Mouse (Mus musculus): ENCODE data around the gene 1700057G04Rik. TPM values are rescaled to one million over a fixed set of nuclear protein-coding genes. Genes with fewer than 3 reads are reported as not detected.

The 1700057G04Rik gene
- polyA plus RNA-seq, 1 experiment from 2014 or later = not detected

DNA sequence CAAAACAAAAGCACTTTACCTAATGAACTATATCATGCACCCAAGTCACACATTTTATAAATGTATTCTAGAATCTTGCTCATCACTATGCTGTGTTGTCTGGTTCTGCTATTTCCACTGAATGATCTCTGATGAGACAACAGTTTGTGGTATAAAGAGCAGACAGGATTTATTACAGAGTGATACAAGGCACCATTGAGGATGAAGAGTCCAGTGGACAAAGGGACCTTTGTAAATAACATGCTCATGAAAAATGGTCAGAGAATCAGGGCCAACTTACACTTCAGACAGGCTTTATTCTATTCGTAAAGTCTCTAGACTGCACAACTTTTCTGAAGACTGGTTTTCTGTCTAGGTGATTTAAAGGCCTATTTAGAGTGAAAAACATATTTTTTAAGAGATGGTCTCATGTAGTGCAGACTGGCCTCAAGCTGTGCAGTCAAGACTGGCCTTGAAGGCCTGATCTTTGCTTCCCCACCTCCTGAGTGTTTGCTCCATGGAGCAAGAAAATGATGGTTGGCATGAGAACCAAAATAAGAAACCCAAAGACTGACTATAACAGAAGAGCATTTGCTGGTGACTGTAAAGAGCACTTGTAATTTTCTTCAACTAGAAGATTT lies 51.6 kb downstream of the 1700057G04Rik start:
- no peaks in the 10 kb centered on the region for H3K4me1 ChIP-seq (replicated peaks)
- H3K9me3 ChIP-seq (replicated peaks) = no peaks in the 10 kb centered on the region
- ATAC-seq (ENCODE audit: low read depth) (no peak), DNase-seq (no peak)
- no peaks in the 10 kb centered on the region for H3K36me3 ChIP-seq
- H3K27ac ChIP-seq = no peak overlapping the region
- H3K27me3 ChIP-seq = no peaks in the 10 kb centered on the region
- H3K4me3 ChIP-seq (replicated peaks) = no peak overlapping the region
- WGBS (ENCODE audit: insufficient replicate concordance) = 67% methylated on average over 1 of the region's 1 CpGs
- H3K4me2 ChIP-seq = no peak overlapping the region
- H3K9ac ChIP-seq = no peak overlapping the region

GRCm38 (mm10) chr9:92363478-92363877 lies 54.3 kb downstream of the 1700057G04Rik start:
- Histone ChIP-seq H3K36me3 (no peaks in the 10 kb centered on the region), H3K9ac (no peak overlapping the region), H3K27ac (no peak overlapping the region), H3K27me3 (no peaks in the 10 kb centered on the region), H3K4me2 (no peak overlapping the region), H3K4me1 (replicated peaks) (no peaks in the 10 kb centered on the region), H3K4me3 (replicated peaks) (no peak overlapping the region), H3K9me3 (replicated peaks) (no peaks in the 10 kb centered on the region)
- ATAC-seq (ENCODE audit: low read depth) (no peak), DNase-seq (no peak)
- 59% methylated on average over 2 of the region's 2 CpGs for WGBS (ENCODE audit: insufficient replicate concordance)

- Histone ChIP-seq H3K27ac (no peak overlapping the region), H3K4me1 (replicated peaks) (no peaks in the 10 kb centered on the region), H3K9ac (no peak overlapping the region), H3K4me3 (replicated peaks) (no peak overlapping the region), H3K9me3 (replicated peaks) (no peaks in the 10 kb centered on the region), H3K36me3 (no peaks in the 10 kb centered on the region), H3K4me2 (no peak overlapping the region), H3K27me3 (no peaks in the 10 kb centered on the region)
- no peak for ATAC-seq (ENCODE audit: low read depth)
- DNase-seq = no peak
These were observed 59.7 kb downstream of the 1700057G04Rik start for GRCm38 (mm10) chr9:92368920-92369319.

DNA sequence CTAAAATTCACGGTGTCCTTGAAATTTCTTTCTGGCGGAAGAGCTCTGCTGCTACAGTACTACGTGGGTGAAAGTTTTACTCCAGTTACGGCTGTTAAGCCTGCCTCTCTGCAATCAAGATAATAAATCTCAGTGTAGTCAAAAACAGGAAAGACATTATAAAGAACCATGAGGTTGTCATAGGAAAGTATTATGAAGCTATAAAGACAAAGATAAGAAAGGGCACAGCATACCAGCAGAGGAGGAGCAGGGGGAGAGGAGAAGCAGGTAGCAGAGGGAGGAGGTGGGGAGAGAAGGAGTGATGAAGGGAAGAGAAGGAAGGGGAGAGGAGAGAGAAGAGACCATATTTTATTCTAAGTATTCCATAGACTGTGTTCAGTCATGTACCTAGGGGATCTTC lies 64.7 kb downstream of the 1700057G04Rik start:
- ATAC-seq (ENCODE audit: low read depth) = no peak
- no peak overlapping the region for H3K4me3 ChIP-seq (replicated peaks)
- no peak overlapping the region for H3K9ac ChIP-seq
- no peak for DNase-seq
- WGBS (ENCODE audit: insufficient replicate concordance) = 48% methylated on average over 4 of the region's 4 CpGs
- no peaks in the 10 kb centered on the region for H3K27me3 ChIP-seq
- H3K9me3 ChIP-seq (replicated peaks) = no peaks in the 10 kb centered on the region
- no peak overlapping the region for H3K4me2 ChIP-seq
- no peak overlapping the region for H3K27ac ChIP-seq
- no peaks in the 10 kb centered on the region for H3K4me1 ChIP-seq (replicated peaks)
- H3K36me3 ChIP-seq = no peaks in the 10 kb centered on the region

DNA sequence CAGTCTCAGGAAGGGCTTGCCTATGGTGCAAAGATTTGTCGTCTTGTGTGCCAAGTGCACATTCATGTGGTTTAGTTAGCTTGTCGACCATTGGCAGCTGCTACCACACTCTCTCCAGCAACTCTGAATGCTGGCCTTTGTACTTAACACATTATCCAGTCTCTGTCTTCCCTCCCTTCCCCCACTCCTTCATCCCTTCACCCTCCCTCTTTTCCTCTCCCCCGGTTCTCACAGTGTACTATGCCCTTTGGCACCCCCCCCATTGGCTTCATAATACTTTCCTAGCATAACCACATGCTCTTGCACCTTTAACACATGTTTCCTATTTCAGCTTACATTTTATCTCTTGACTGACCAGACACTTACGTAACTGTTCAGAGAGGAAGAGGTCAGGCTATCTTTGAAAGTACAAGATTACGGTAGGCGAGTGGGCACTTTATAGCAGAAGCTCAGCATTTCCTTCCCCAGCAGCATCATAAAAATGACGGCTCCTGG lies 65.6 kb downstream of the 1700057G04Rik start:
- Histone ChIP-seq H3K4me1 (replicated peaks) (no peaks in the 10 kb centered on the region), H3K4me2 (no peak overlapping the region), H3K9me3 (replicated peaks) (no peaks in the 10 kb centered on the region), H3K27me3 (no peaks in the 10 kb centered on the region), H3K4me3 (replicated peaks) (no peak overlapping the region), H3K9ac (no peak overlapping the region), H3K27ac (no peak overlapping the region), H3K36me3 (no peaks in the 10 kb centered on the region)
- ATAC-seq (ENCODE audit: low read depth) = 0 out of 2 replicates have a peak, but pooled peaks have one; percentile 18
- WGBS (ENCODE audit: insufficient replicate concordance) = 17% methylated on average over 7 of the region's 7 CpGs
- DNase-seq = no peak

GRCm38 (mm10) chr9:92375378-92375777 lies 66.2 kb downstream of the 1700057G04Rik start:
- H3K27me3 ChIP-seq = no peaks in the 10 kb centered on the region
- no peak overlapping the region for H3K4me2 ChIP-seq
- no peaks in the 10 kb centered on the region for H3K4me1 ChIP-seq (replicated peaks)
- no peaks in the 10 kb centered on the region for H3K36me3 ChIP-seq
- DNase-seq = no peak
- 29% methylated on average over 8 of the region's 8 CpGs for WGBS (ENCODE audit: insufficient replicate concordance)
- H3K27ac ChIP-seq = no peak overlapping the region
- no peak overlapping the region for H3K4me3 ChIP-seq (replicated peaks)
- no peak for ATAC-seq (ENCODE audit: low read depth)
- H3K9ac ChIP-seq = no peak overlapping the region
- H3K9me3 ChIP-seq (replicated peaks) = no peaks in the 10 kb centered on the region

DNA sequence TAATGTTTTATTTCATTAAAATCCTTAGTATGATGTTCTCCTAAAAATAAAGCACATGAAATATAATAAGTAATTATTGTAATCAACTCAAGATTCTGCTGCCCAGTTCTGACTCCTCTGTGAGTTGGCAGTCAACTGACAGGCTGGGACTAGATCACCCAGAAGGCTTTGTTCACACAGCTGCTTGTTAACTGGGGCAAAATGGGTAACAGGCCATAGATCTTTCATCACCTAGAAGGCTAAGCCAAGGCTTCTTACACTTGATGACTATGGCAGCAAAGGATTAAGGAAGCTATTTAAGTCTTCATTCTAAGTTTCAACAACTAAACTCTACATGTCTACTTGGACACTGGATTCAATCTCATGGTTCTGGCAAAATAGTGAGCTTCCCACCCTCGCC lies 68.8 kb downstream of the 1700057G04Rik start:
- Histone ChIP-seq H3K9ac (no peak overlapping the region), H3K9me3 (replicated peaks) (no peaks in the 10 kb centered on the region), H3K36me3 (no peaks in the 10 kb centered on the region), H3K4me2 (no peak overlapping the region), H3K4me3 (replicated peaks) (no peak overlapping the region), H3K27ac (no peak overlapping the region), H3K27me3 (no peaks in the 10 kb centered on the region), H3K4me1 (replicated peaks) (no peaks in the 10 kb centered on the region)
- DNase-seq = no peak
- WGBS (ENCODE audit: insufficient replicate concordance) = 37% methylated on average over 1 of the region's 1 CpGs
- ATAC-seq (ENCODE audit: low read depth) = no peak

DNA sequence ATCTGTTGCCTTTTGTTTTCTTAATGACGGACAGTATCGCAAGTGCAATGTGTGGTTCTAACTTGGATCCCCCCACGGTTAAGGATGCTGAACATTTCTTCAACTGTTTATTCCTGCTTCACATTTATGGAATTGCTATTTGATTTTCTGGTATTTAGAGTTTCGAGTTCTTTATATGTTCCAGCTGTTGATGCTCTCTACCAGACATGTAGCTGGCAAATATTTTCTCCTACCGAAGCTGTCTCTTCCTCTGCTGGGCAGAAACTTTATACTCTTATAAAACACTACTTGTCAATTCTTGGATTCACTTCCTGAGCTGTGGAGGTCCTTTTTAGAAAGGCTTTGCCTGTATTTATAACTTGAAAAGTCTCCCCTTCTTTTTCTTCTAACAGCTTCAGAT lies 70.1 kb downstream of the 1700057G04Rik start:
- WGBS (ENCODE audit: insufficient replicate concordance) = 66% methylated on average over 5 of the region's 5 CpGs
- ATAC-seq (ENCODE audit: low read depth) (no peak), DNase-seq (no peak)
- Histone ChIP-seq H3K4me3 (replicated peaks) (no peak overlapping the region), H3K27ac (no peak overlapping the region), H3K4me1 (replicated peaks) (no peaks in the 10 kb centered on the region), H3K27me3 (no peaks in the 10 kb centered on the region), H3K36me3 (no peaks in the 10 kb centered on the region), H3K9me3 (replicated peaks) (no peaks in the 10 kb centered on the region), H3K4me2 (no peak overlapping the region), H3K9ac (no peak overlapping the region)

DNA sequence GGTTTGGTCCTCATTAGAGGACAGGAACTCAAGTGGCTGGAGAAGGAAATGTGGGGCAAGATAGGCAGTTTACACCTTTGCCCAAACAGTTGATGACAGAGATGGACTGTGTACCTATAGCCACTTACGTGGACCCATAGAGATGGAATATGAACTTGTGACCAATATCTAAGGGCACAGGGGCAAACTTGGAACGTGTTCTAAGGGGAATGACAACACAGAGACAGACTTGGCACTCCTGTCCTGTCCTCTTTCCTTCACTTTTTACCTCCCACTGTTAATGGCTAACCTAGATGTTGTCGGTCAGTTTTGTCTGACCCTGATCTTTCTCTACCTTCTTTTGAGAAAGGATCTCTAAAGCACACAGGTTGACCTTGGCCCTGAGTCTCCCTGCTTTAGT lies 74.2 kb downstream of the 1700057G04Rik start:
- H3K27ac ChIP-seq = no peak overlapping the region
- no peaks in the 10 kb centered on the region for H3K4me1 ChIP-seq (replicated peaks)
- no peak overlapping the region for H3K4me2 ChIP-seq
- no peaks in the 10 kb centered on the region for H3K36me3 ChIP-seq
- 64% methylated on average over 3 of the region's 3 CpGs for WGBS (ENCODE audit: insufficient replicate concordance)
- H3K9me3 ChIP-seq (replicated peaks) = no peaks in the 10 kb centered on the region
- H3K9ac ChIP-seq = no peak overlapping the region
- DNase-seq (no peak), ATAC-seq (ENCODE audit: low read depth) (no peak)
- H3K4me3 ChIP-seq (replicated peaks) = no peak overlapping the region
- no peaks in the 10 kb centered on the region for H3K27me3 ChIP-seq

DNA sequence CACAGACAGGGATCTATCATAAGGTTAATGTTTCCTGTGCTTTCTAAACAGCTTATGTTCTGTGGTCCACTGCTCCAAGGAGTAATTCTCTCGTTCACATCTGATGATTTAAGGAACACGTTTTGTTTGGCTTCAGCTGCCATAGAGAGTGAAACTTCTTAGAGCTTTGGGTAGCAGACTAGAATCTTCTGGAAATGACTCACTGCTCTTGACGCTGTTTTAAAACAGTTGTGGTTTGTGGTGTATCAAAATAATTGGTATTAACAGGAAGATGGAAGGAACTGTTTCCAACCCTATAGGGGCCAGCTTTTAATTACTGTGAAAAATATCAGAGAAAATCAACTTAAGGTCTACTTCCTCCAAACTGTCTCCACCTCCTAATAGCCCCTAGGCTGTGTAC lies 75.2 kb downstream of the 1700057G04Rik start:
- Histone ChIP-seq H3K9ac (no peak overlapping the region), H3K9me3 (replicated peaks) (no peaks in the 10 kb centered on the region), H3K4me3 (replicated peaks) (no peak overlapping the region), H3K27ac (no peak overlapping the region), H3K27me3 (no peaks in the 10 kb centered on the region), H3K4me2 (no peak overlapping the region), H3K4me1 (replicated peaks) (no peaks in the 10 kb centered on the region), H3K36me3 (no peaks in the 10 kb centered on the region)
- DNase-seq = no peak
- ATAC-seq (ENCODE audit: low read depth) = no peak
- 36% methylated on average over 3 of the region's 3 CpGs for WGBS (ENCODE audit: insufficient replicate concordance)

DNA sequence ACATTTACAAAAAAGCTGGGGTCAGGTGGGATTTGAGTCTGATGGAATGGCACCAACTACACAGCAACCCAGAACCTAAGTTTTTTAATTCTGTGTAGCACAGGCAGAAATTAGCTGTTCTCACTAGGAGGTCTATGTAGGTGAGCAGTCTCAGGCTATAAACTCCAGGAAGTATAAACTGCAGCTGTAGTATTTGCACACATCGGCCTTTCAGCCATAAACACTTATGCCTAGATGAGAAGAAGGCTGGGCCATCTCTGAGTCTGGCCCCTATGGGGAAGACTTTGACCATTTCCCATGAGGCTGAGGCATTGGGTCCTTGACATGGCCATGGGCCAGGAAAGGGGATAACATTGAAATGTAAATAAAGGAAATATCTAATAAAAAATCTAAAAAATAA lies 76.7 kb downstream of the 1700057G04Rik start:
- Histone ChIP-seq H3K4me2 (no peak overlapping the region), H3K27me3 (no peaks in the 10 kb centered on the region), H3K9ac (no peak overlapping the region), H3K4me3 (replicated peaks) (no peak overlapping the region), H3K27ac (no peak overlapping the region), H3K36me3 (no peaks in the 10 kb centered on the region), H3K4me1 (replicated peaks) (no peaks in the 10 kb centered on the region), H3K9me3 (replicated peaks) (no peaks in the 10 kb centered on the region)
- DNase-seq = no peak
- 73% methylated on average over 1 of the region's 1 CpGs for WGBS (ENCODE audit: insufficient replicate concordance)
- no peak for ATAC-seq (ENCODE audit: low read depth)

DNA sequence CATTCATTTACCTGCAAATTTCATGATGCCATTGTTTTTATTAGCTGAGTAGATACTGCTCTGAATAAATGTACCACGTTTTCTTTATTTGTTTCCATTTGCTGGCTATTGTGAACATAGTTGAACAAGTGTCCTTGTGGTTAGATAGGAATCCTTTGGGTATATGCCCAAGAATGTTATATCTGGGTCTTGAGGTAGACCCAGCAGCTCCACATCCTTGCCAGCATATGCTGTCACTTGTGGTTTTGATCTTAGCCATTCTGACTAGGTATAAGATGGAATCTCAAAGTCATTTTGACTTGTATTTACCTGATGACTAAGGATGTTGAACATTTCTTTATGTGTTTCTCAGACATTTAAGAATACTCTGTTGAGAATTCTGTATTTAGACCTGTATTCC lies 77.7 kb downstream of the 1700057G04Rik start:
- H3K9me3 ChIP-seq (replicated peaks) = no peaks in the 10 kb centered on the region
- no peaks in the 10 kb centered on the region for H3K36me3 ChIP-seq
- no peak overlapping the region for H3K4me3 ChIP-seq (replicated peaks)
- ATAC-seq (ENCODE audit: low read depth) (no peak), DNase-seq (no peak)
- H3K27ac ChIP-seq = no peak overlapping the region
- no peaks in the 10 kb centered on the region for H3K27me3 ChIP-seq
- 32% methylated on average over 1 of the region's 1 CpGs for WGBS (ENCODE audit: insufficient replicate concordance)
- H3K4me2 ChIP-seq = no peak overlapping the region
- H3K9ac ChIP-seq = no peak overlapping the region
- H3K4me1 ChIP-seq (replicated peaks) = no peaks in the 10 kb centered on the region

Data from liver, embryonic 13.5 days (tissue).